Mouse (Mus musculus): ENCODE data around the gene Lsr. TPM values are rescaled to one million over a fixed set of nuclear protein-coding genes. Genes with fewer than 3 reads are reported as not detected.

Gene Lsr
- polyA plus RNA-seq, 1 experiment from 2014 or later: 24.1 TPM

DNA sequence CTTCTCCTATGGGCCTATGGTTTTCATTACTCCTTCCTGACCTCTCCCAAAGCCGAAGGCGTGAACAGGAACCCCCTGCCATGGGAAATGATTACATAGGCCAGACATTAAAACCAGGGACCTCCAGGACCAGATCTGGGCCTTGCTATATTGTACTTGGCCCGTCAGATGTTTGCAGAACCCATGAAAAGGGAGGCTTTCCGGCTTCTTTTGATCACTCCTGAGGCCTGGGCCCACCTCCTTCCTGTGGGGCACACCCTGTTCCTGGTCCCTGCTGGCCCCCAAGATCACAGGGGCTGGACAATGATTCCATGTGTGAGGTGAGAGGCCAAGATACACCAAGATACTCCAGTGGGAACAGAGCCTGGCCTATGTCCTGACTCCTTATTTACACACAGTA is 4.1 kb downstream of the Lsr start:
- no peak overlapping the region for H3K9ac ChIP-seq (ENCODE audit: low read depth, low read length)
- WGBS: 88% methylated on average over 4 of the region's 4 CpGs
- no peak overlapping the region for H3K4me3 ChIP-seq (ENCODE audit: low read length)
- no peaks in the 10 kb centered on the region for H3K36me3 ChIP-seq (ENCODE audit: control insufficient read depth, insufficient read depth, low read length)
- H3K27ac ChIP-seq (ENCODE audit: low read depth, low read length): no peak overlapping the region
- no peaks in the 10 kb centered on the region for H3K9me3 ChIP-seq (ENCODE audit: control insufficient read depth, low read length)
- peaks cover 6% of the 10 kb centered on the region; the same call in 1 of the 2 replicates for H3K4me1 ChIP-seq (ENCODE audit: control insufficient read depth, insufficient read depth, low read depth, low read length)
- H3K27me3 ChIP-seq (replicated peaks; ENCODE audit: control insufficient read depth, insufficient read depth, low read length): peaks cover 13% of the 10 kb centered on the region
- ATAC-seq: no peak; the same call in 1 of the 2 replicates
- no peak overlapping the region for H3K4me2 ChIP-seq (ENCODE audit: low read length)

DNA sequence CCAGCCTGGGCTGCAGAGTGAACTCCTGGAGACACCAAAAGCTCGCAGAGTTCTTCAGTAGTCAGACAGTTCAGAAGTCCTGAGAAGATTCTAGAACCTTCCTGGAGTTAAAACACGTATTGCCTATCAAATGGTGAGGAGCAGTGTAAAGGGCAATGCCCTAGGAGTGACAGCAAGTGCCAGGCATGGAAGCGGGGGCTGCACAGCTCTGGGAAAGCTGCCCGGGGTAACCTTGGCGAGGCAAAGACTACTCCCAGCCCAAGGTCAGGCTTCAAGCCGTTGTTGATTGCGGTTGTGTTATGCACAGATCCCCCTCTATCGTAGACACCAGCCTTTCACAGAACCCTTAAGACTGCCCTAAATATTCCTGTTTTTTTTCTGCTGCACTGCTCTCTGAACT is 4.7 kb downstream of the Lsr start:
- no peak overlapping the region for H3K27ac ChIP-seq (ENCODE audit: low read depth, low read length)
- 91% methylated on average over 8 of the region's 8 CpGs for WGBS
- H3K27me3 ChIP-seq (replicated peaks; ENCODE audit: control insufficient read depth, insufficient read depth, low read length): peaks cover 12% of the 10 kb centered on the region
- peaks cover 5% of the 10 kb centered on the region; the same call in 1 of the 2 replicates for H3K4me1 ChIP-seq (ENCODE audit: control insufficient read depth, insufficient read depth, low read depth, low read length)
- no peak for ATAC-seq
- no peaks in the 10 kb centered on the region for H3K9me3 ChIP-seq (ENCODE audit: control insufficient read depth, low read length)
- no peaks in the 10 kb centered on the region for H3K36me3 ChIP-seq (ENCODE audit: control insufficient read depth, insufficient read depth, low read length)
- H3K4me3 ChIP-seq (ENCODE audit: low read length): no peak overlapping the region
- no peak overlapping the region for H3K4me2 ChIP-seq (ENCODE audit: low read length)
- H3K9ac ChIP-seq (ENCODE audit: low read depth, low read length): no peak overlapping the region

- Histone ChIP-seq H3K27ac (ENCODE audit: low read depth, low read length) (no peak overlapping the region), H3K4me1 (ENCODE audit: control insufficient read depth, insufficient read depth, low read depth, low read length) (no peaks in the 10 kb centered on the region), H3K27me3 (replicated peaks; ENCODE audit: control insufficient read depth, insufficient read depth, low read length) (no peaks in the 10 kb centered on the region; the same call in 1 of the 2 replicates), H3K9me3 (ENCODE audit: control insufficient read depth, low read length) (no peaks in the 10 kb centered on the region), H3K9ac (ENCODE audit: low read depth, low read length) (no peak overlapping the region), H3K36me3 (ENCODE audit: control insufficient read depth, insufficient read depth, low read length) (no peaks in the 10 kb centered on the region), H3K4me2 (ENCODE audit: low read length) (no peak overlapping the region), H3K4me3 (ENCODE audit: low read length) (no peak overlapping the region)
- 90% methylated on average over 3 of the region's 3 CpGs for WGBS
- no peak for ATAC-seq
Observed at GRCm38 (mm10) chr7:30966657-30967056, 6.6 kb downstream of the Lsr start.

DNA sequence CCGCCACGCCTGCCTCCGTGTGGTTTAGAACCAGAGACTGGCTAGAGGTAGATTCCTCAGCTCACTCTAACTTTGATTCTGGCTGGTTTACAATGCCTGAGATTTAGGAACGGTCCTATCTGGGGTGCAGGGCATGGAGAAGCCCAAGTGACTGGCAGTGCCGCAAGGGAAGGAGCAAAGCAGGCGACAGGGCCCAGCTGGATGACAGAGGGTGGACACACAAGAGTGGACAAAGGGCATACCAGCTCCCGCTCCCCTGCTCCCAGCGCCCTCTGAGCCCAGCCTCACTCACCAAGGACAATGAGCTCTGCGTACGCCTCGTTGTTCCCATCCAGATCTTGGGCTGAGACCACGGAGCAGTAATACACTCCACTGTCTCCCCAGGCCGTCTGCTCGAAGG is 7.6 kb downstream of the Lsr start:
- H3K36me3 ChIP-seq (ENCODE audit: control insufficient read depth, insufficient read depth, low read length): no peaks in the 10 kb centered on the region
- no peak overlapping the region for H3K9ac ChIP-seq (ENCODE audit: low read depth, low read length)
- H3K4me3 ChIP-seq (ENCODE audit: low read length): no peak overlapping the region
- H3K9me3 ChIP-seq (ENCODE audit: control insufficient read depth, low read length): no peaks in the 10 kb centered on the region
- WGBS: 56% methylated on average over 13 of the region's 14 CpGs
- H3K27ac ChIP-seq (ENCODE audit: low read depth, low read length): no peak overlapping the region
- H3K4me1 ChIP-seq (ENCODE audit: control insufficient read depth, insufficient read depth, low read depth, low read length): no peaks in the 10 kb centered on the region
- no peaks in the 10 kb centered on the region for H3K27me3 ChIP-seq (replicated peaks; ENCODE audit: control insufficient read depth, insufficient read depth, low read length)
- no peak for ATAC-seq
- H3K4me2 ChIP-seq (ENCODE audit: low read length): no peak overlapping the region

GRCm38 (mm10) chr7:30964366-30964765 is 8.9 kb downstream of the Lsr start:
- WGBS: 84% methylated on average over 7 of the region's 7 CpGs
- no peaks in the 10 kb centered on the region for H3K9me3 ChIP-seq (ENCODE audit: control insufficient read depth, low read length)
- no peaks in the 10 kb centered on the region for H3K36me3 ChIP-seq (ENCODE audit: control insufficient read depth, insufficient read depth, low read length)
- H3K4me1 ChIP-seq (ENCODE audit: control insufficient read depth, insufficient read depth, low read depth, low read length): no peaks in the 10 kb centered on the region
- no peak overlapping the region for H3K4me2 ChIP-seq (ENCODE audit: low read length)
- no peak overlapping the region for H3K27ac ChIP-seq (ENCODE audit: low read depth, low read length)
- no peak overlapping the region for H3K4me3 ChIP-seq (ENCODE audit: low read length)
- ATAC-seq: no peak
- no peaks in the 10 kb centered on the region for H3K27me3 ChIP-seq (replicated peaks; ENCODE audit: control insufficient read depth, insufficient read depth, low read length)
- H3K9ac ChIP-seq (ENCODE audit: low read depth, low read length): no peak overlapping the region

DNA sequence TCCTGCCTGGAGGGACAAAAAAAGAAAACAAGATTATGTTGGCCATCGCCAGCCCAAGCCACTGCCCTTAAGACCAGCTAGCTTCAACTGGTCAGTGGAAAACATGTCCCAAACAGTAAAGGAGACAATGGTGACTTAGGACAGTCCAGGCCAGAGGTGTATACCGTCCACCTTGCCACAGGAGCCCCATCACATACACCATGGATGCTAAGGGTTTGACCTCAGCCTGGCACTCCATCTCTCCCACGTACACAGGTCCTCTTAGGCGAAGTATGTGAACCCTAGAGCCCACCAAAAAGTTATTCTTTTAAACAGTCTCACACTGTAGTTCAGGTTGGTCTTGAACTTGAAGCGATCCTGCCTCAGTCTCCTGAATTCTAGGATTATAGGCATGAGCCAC is 10.4 kb downstream of the Lsr start:
- no peak overlapping the region for H3K9ac ChIP-seq (ENCODE audit: low read depth, low read length)
- no peaks in the 10 kb centered on the region for H3K36me3 ChIP-seq (ENCODE audit: control insufficient read depth, insufficient read depth, low read length)
- no peak overlapping the region for H3K4me3 ChIP-seq (ENCODE audit: low read length)
- no peaks in the 10 kb centered on the region for H3K9me3 ChIP-seq (ENCODE audit: control insufficient read depth, low read length)
- peaks cover 8% of the 10 kb centered on the region for H3K4me1 ChIP-seq (ENCODE audit: control insufficient read depth, insufficient read depth, low read depth, low read length)
- H3K27ac ChIP-seq (ENCODE audit: low read depth, low read length): no peak overlapping the region
- no peak overlapping the region for H3K4me2 ChIP-seq (ENCODE audit: low read length)
- H3K27me3 ChIP-seq (replicated peaks; ENCODE audit: control insufficient read depth, insufficient read depth, low read length): no peaks in the 10 kb centered on the region
- 95% methylated on average over 5 of the region's 5 CpGs for WGBS
- ATAC-seq: no peak

DNA sequence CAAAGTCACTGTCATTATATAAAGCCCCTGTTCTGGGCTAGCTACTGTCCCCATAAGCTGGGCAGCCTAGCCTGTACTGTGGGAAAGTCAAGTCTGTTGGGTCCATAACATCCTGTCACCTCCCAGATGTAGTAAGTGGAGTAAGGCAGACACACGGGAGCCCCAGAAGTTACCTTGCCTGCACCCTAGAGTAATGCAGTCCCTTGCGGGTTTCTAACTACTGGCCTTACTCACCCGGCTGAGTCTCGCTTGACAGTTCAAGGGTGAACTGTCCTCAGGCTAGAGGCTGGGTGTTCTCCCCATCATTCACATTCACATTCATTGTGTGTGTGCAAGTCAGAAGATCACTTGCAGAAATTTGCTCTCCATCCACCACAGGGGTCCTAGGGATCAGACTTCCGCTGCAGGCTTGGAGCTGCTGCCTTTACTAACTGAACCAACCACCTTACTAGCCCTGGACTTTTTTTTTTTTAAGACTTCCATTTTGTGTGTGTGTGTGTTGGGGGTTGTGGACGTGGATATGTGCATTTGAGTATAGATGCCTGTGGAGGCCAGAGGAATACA is 13.4 kb downstream of the Lsr start:
- no peaks in the 10 kb centered on the region for H3K36me3 ChIP-seq (ENCODE audit: control insufficient read depth, insufficient read depth, low read length)
- no peak overlapping the region for H3K27ac ChIP-seq (ENCODE audit: low read depth, low read length)
- no peak for ATAC-seq
- H3K4me3 ChIP-seq (ENCODE audit: low read length): no peak overlapping the region
- H3K4me1 ChIP-seq (ENCODE audit: control insufficient read depth, insufficient read depth, low read depth, low read length): peaks cover 18% of the 10 kb centered on the region
- no peak overlapping the region for H3K9ac ChIP-seq (ENCODE audit: low read depth, low read length)
- no peak overlapping the region for H3K4me2 ChIP-seq (ENCODE audit: low read length)
- no peaks in the 10 kb centered on the region for H3K9me3 ChIP-seq (ENCODE audit: control insufficient read depth, low read length)
- 90% methylated on average over 6 of the region's 6 CpGs for WGBS
- no peaks in the 10 kb centered on the region for H3K27me3 ChIP-seq (replicated peaks; ENCODE audit: control insufficient read depth, insufficient read depth, low read length)

DNA sequence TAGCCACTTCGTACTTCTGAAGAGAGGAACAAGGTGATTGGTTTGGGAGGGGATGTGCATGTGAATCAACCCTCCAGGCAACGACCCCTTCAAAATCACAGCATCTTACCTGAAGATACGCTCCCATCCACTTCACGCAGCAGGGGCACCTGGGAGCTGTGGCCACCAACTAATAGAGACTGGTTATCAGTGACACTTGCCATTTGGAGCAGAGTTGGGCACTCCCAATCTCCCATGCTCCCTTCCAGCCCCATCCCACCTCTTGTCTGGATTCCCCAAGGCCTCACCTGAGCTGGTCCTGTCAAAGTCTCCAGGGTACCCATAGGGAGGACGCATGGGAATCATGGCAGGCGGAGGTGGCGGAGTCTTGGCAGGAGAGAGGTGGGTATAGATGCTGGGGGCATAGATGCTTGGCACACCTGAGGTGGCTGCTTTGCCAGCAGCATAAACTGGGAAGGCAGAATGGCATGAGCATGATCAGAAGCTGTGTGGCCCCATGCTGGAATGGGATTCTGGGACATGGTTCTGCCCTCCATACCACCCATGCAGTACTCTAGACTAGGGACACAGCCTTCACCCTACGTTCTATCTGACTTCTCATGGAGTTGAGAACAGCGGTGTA is 14.3 kb downstream of the Lsr start:
- ATAC-seq: no peak
- no peak overlapping the region for H3K9ac ChIP-seq (ENCODE audit: low read depth, low read length)
- H3K27me3 ChIP-seq (replicated peaks; ENCODE audit: control insufficient read depth, insufficient read depth, low read length): no peaks in the 10 kb centered on the region
- WGBS: 95% methylated on average over 9 of the region's 9 CpGs
- H3K4me2 ChIP-seq (ENCODE audit: low read length): no peak overlapping the region
- no peak overlapping the region for H3K27ac ChIP-seq (ENCODE audit: low read depth, low read length)
- H3K9me3 ChIP-seq (ENCODE audit: control insufficient read depth, low read length): no peaks in the 10 kb centered on the region
- H3K4me3 ChIP-seq (ENCODE audit: low read length): no peak overlapping the region
- peaks cover 18% of the 10 kb centered on the region for H3K4me1 ChIP-seq (ENCODE audit: control insufficient read depth, insufficient read depth, low read depth, low read length)
- H3K36me3 ChIP-seq (ENCODE audit: control insufficient read depth, insufficient read depth, low read length): peaks cover 4% of the 10 kb centered on the region

- Histone ChIP-seq H3K27me3 (replicated peaks; ENCODE audit: control insufficient read depth, insufficient read depth, low read length) (no peaks in the 10 kb centered on the region), H3K4me2 (ENCODE audit: low read length) (peak overlapping the region; percentile 65), H3K27ac (ENCODE audit: low read depth, low read length) (peak overlapping the region; percentile 99), H3K9me3 (ENCODE audit: control insufficient read depth, low read length) (no peaks in the 10 kb centered on the region), H3K9ac (ENCODE audit: low read depth, low read length) (peak overlapping the region; percentile 98), H3K4me1 (ENCODE audit: control insufficient read depth, insufficient read depth, low read depth, low read length) (peaks cover 18% of the 10 kb centered on the region), H3K36me3 (ENCODE audit: control insufficient read depth, insufficient read depth, low read length) (peaks cover 11% of the 10 kb centered on the region), H3K4me3 (ENCODE audit: low read length) (peak overlapping the region; percentile 87)
- WGBS: 70% methylated on average over 28 of the region's 28 CpGs
- no peak for ATAC-seq
Observed at GRCm38 (mm10) chr7:30958109-30958865, 15.0 kb downstream of the Lsr start.
